Mouse (Mus musculus) hindbrain, embryonic 12.5 days (tissue): ENCODE measurements around the gene Nfia. TPM values are rescaled to one million over a fixed set of nuclear protein-coding genes. Genes with fewer than 3 reads are reported as not detected.

Experiments
- ATAC-seq: fragments of 200-750 bp; cut with Nextera tagmentation; 2 replicates; pipeline ENCODE4 v1.8.0; 2017; ENCODE audit warnings: moderate TSS enrichment; ENCODE audit not compliant: low FRiP score
- H3K27ac ChIP-seq: fragments of 300-500 bp; sonication (generic); 2 replicates; pipeline ENCODE4 v1.5.1; 2016; ENCODE audit warnings: mild to moderate bottlenecking
- H3K27me3 ChIP-seq: fragments of 300-500 bp; sonication (generic); 2 replicates; pipeline ENCODE4 v1.6.1; 2016; ENCODE audit warnings: mild to moderate bottlenecking
- H3K36me3 ChIP-seq: fragments of 300-500 bp; sonication (generic); 2 replicates; pipeline ENCODE4 v1.6.1; 2016; ENCODE audit warnings: mild to moderate bottlenecking
- H3K4me1 ChIP-seq: fragments of 300-500 bp; sonication (generic); 2 replicates; pipeline ENCODE4 v1.6.1; 2016
- H3K4me2 ChIP-seq: fragments of 300-500 bp; sonication (generic); replicated peaks from 2 replicates; pipeline ENCODE4 v1.6.1; 2016; ENCODE audit warnings: mild to moderate bottlenecking
- H3K4me3 ChIP-seq: fragments of 300-500 bp; sonication (generic); 2 replicates; pipeline ENCODE4 v1.5.1; 2016; ENCODE audit warnings: mild to moderate bottlenecking
- H3K9ac ChIP-seq: fragments of 300-500 bp; sonication (generic); 2 replicates; pipeline ENCODE4 v1.6.1; 2016; ENCODE audit warnings: mild to moderate bottlenecking, moderate library complexity
- H3K9me3 ChIP-seq: fragments of 300-500 bp; sonication (generic); replicated peaks from 2 replicates; pipeline ENCODE4 v1.6.1; 2016; ENCODE audit warnings: mild to moderate bottlenecking
- WGBS: fragments of 180-500 bp; shearing (Covaris S2); methylation state at CpG from one replicate; pipeline ENCODE4 v1.1.7; 2016; 5-methylcytosine and 5-hydroxymethylcytosine counted together
- polyA plus RNA-seq: library from polyadenylated mRNA; unstranded; fragments of >200 nt; fragmentation: Nextera tagmentation; extraction: Ambion mirVana; gene quantifications from 2 replicates; pipeline ENCODE4 v1.2.1, GENCODE M21; 2016

The Nfia gene
- polyA plus RNA-seq, 1 experiment from 2014 or later = 58.4 TPM

DNA sequence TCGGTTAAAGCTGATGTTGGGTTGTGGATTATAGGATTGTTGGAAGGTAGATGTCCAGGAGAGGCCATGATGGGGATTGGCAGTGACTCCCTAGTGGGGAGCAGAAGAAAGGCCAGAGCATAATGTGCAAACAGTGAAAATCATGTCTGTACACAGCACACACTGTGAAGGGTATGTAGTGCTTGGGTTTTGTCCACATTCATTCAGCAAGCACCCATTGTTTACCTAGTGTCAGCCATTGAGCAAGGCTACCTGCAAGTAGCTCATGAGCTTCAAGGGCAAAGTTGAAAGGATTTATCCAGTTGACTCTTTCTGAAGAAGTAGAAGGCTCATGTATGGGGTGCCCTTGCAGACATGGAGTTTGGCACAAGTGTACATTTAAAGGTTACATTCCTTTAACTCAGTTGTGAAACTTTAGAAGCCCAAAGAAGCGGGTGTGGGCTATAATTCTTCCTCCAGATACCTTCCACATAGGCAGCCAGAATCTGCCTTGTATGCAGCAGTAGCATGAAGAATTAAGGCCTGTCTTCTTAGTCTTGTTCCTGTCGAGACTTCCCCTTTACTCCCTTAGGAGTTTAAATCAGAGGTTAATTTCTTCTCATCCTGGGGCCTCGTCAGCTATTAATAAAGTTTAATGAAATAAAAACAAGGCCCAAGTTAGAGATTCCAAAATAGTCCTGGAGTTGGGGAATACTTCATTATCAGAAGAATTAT, 37.2 kb downstream of the Nfia start:
- H3K4me2 ChIP-seq = no peak overlapping the region
- no peaks in the 10 kb centered on the region for H3K36me3 ChIP-seq
- H3K27ac ChIP-seq = no peak overlapping the region
- no peak overlapping the region for H3K9ac ChIP-seq
- no peaks in the 10 kb centered on the region for H3K9me3 ChIP-seq
- H3K4me3 ChIP-seq = no peak overlapping the region
- peaks cover 12% of the 10 kb centered on the region; the same call in 1 of the 2 replicates for H3K4me1 ChIP-seq
- no peaks in the 10 kb centered on the region for H3K27me3 ChIP-seq
- WGBS = 80% methylated on average over 4 of the region's 4 CpGs
- no peak for ATAC-seq

DNA sequence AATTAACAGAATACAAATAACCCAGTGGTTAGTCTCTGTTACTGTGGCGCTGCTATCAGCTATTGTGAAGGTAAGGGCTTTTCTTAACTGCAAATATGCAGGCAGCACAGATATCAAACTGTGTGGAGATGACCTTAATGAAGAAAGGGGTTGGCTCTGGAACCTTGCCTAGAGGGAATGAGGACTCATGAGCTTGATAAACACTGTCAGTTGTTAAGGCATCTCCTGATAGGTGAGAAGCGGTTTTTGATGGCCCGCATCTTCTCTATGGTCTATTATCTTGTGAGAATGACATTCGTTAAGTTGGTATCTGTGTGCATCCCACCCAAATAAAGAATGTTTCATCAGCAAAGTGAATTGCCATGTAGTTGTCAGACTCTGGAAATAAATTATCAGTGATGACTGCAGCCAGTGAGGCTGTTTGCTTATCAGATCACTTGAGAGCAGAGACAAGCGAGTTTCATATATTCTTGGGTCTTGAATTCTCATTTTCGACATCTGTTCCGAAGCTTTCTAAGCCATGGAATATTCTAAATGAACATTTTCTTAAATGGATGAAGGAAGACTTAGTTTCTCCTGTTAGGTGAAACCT, 37.9 kb downstream of the Nfia start:
- Histone ChIP-seq H3K27ac (no peak overlapping the region), H3K4me1 (peaks cover 10% of the 10 kb centered on the region; the same call in 1 of the 2 replicates), H3K9me3 (no peaks in the 10 kb centered on the region), H3K9ac (no peak overlapping the region), H3K4me3 (no peak overlapping the region), H3K27me3 (no peaks in the 10 kb centered on the region), H3K36me3 (no peaks in the 10 kb centered on the region), H3K4me2 (no peak overlapping the region)
- ATAC-seq = no peak
- 87% methylated on average over 7 of the region's 7 CpGs for WGBS

DNA sequence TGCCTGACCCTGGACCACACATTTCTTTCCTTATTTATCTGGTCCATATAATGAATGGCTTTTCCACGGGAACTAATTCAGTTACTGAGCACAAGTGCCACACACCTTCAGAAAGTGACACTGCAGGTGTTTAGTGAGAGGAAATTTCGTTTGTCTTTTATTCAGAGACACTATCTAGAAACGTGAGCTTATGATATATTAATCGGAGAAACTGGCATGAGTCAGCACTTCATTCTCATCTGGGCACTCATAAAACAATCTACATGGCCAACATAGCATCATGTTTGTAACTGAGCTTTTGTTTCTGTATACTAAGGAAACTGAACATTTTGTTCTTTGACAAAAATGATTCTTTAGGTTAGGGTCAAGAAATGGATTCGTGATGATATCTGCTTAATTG, 40.5 kb downstream of the Nfia start:
- no peak for ATAC-seq
- WGBS = 83% methylated on average over 5 of the region's 5 CpGs

DNA sequence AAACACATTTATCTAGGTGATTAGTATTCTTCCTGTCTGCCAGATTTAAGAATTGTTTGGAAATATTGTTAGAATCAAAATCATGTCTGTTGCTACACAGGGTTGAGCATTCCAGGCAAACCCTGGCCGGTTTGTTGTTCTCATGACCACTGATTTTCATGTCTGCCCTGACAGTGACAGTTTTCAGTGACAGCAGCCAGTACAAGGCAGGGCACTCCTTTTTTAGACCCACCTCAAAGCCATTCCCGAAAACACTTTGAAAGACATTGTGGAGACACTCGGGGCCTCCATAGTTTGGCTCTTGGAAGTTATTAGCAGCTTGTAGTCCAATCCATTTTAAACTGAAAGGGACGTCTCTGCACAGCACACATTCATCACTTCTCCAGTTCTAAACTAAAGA, 41.5 kb downstream of the Nfia start:
- WGBS = 79% methylated on average over 4 of the region's 4 CpGs

More for the DNA sequence above, 40.5 kb downstream of the Nfia start:
- H3K27me3 ChIP-seq = no peaks in the 10 kb centered on the region
- no peak overlapping the region for H3K9ac ChIP-seq
- H3K27ac ChIP-seq = no peak overlapping the region
- H3K4me3 ChIP-seq = no peak overlapping the region
- no peaks in the 10 kb centered on the region for H3K36me3 ChIP-seq
- H3K4me1 ChIP-seq = peaks cover 8% of the 10 kb centered on the region; the same call in 1 of the 2 replicates
- no peaks in the 10 kb centered on the region for H3K9me3 ChIP-seq
- no peak overlapping the region for H3K4me2 ChIP-seq

DNA sequence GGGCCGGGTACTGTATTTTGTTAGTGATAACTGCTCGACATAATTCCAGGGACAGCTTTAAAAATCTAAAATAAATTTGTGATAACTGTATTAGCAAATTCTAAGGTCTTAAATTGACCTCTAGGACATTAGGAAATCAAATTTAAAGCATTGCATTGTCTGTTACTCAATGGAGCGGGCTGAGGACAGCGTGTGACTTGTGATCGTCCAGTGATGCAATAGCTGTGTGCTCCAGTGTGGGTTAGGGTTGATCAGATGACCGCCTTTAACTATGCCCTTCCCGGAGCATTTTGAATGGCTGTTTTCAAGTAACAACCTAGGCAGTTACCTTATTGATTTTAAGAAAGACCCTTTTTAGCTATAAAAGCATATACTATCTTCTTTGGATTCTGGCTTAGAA, 42.0 kb downstream of the Nfia start:
- no peak overlapping the region for H3K4me3 ChIP-seq
- WGBS = 87% methylated on average over 7 of the region's 7 CpGs
- H3K36me3 ChIP-seq = no peaks in the 10 kb centered on the region
- H3K4me1 ChIP-seq = peaks cover under 1% of the 10 kb centered on the region; the same call in 1 of the 2 replicates
- H3K27ac ChIP-seq = no peak overlapping the region
- H3K4me2 ChIP-seq = no peak overlapping the region
- no peak overlapping the region for H3K9ac ChIP-seq
- no peak for ATAC-seq
- H3K27me3 ChIP-seq = no peaks in the 10 kb centered on the region
- no peaks in the 10 kb centered on the region for H3K9me3 ChIP-seq

More for the DNA sequence above, 41.5 kb downstream of the Nfia start:
- Histone ChIP-seq H3K27ac (no peak overlapping the region), H3K4me1 (peaks cover 5% of the 10 kb centered on the region; the same call in 1 of the 2 replicates), H3K4me2 (no peak overlapping the region), H3K9ac (no peak overlapping the region), H3K9me3 (no peaks in the 10 kb centered on the region), H3K27me3 (no peaks in the 10 kb centered on the region), H3K4me3 (no peak overlapping the region), H3K36me3 (no peaks in the 10 kb centered on the region)
- no peak for ATAC-seq

DNA sequence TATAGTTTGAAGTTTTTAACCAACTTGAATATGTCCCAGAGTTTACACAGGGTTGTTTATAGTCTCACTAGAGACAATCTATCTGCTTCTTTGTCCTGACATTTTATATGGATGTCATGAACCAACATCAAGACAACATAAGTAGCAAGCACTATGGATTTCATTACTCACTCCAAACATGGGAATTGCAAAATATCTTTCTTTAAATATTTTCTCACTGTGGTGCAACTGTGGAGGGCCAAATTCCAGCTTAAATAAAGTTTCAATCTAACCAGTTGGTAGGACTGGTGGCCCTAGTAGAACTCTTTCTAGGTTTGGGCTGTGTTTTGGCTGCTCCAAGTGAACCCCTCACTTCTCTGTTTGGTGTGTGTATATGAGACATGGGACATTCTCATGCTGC, 43.5 kb downstream of the Nfia start:
- no peaks in the 10 kb centered on the region for H3K36me3 ChIP-seq
- no peak overlapping the region for H3K27ac ChIP-seq
- no peak for ATAC-seq
- H3K9me3 ChIP-seq = no peaks in the 10 kb centered on the region
- no peaks in the 10 kb centered on the region for H3K4me1 ChIP-seq
- no peak overlapping the region for H3K4me3 ChIP-seq
- no peaks in the 10 kb centered on the region for H3K27me3 ChIP-seq
- no peak overlapping the region for H3K4me2 ChIP-seq
- H3K9ac ChIP-seq = no peak overlapping the region

DNA sequence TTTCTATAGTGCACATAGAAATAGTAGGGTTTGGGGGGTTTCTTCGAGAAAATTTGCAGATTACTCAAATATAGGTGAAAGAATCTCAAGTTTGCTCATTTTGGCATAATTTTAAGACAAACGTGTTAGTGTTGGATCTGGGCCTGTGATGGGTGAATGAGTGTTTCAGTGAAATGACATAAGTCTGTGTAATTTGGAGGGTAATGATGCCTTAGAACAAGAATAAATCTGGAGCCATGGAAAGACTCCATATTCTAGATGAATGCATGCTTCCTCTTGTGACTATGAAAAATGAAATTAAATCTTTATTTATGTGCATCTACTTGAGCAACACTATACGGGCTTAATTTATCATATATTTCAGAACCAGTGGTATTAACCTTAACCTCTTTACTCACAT, 44.2 kb downstream of the Nfia start:
- H3K4me2 ChIP-seq = no peak overlapping the region
- no peak overlapping the region for H3K27ac ChIP-seq
- H3K27me3 ChIP-seq = no peaks in the 10 kb centered on the region
- H3K4me3 ChIP-seq = no peak overlapping the region
- no peaks in the 10 kb centered on the region for H3K9me3 ChIP-seq
- H3K4me1 ChIP-seq = no peaks in the 10 kb centered on the region
- no peak overlapping the region for H3K9ac ChIP-seq
- no peak for ATAC-seq
- 89% methylated on average over 3 of the region's 3 CpGs for WGBS
- no peaks in the 10 kb centered on the region for H3K36me3 ChIP-seq

DNA sequence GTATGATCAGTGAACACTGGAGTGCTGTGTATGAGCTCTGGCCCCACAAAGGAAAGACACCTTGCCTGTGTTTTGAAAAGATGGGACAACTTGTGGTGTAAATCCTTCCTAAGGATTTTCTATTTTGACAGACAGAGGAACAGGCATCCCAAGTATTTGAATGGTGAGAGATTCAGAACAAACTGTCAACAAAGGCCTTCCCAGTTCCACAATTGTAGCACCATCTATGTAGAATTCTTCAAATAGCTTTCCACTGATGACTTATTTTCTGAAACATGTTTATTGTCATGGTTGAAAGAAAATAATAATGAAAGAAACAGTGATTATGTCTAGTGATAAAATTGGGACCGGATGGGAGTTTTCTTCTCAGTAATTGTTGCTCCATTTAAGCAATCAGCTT, 45.2 kb downstream of the Nfia start:
- 77% methylated on average over 1 of the region's 1 CpGs for WGBS
- Histone ChIP-seq H3K9me3 (no peaks in the 10 kb centered on the region), H3K9ac (no peak overlapping the region), H3K27me3 (no peaks in the 10 kb centered on the region), H3K4me1 (no peaks in the 10 kb centered on the region), H3K4me3 (no peak overlapping the region), H3K4me2 (no peak overlapping the region), H3K27ac (no peak overlapping the region), H3K36me3 (no peaks in the 10 kb centered on the region)
- ATAC-seq = no peak

DNA sequence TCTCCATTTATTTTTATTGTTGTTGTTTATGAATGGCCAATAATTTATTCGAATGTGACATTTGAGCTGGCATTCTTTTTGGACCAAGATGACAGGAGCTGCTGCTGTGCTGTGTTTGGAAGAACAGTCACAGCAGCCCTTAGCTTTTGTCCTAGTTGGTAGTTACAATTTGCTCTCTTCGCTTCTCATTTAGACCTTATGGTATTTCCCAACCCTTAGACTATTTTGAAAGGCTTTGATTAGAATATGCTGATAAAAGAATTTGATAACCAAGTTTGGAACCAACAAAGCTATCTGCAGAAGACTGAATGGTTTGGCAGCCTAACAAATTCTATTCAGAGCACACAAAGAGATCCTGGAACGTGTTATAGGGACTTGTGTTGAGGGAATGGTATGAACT, 46.0 kb downstream of the Nfia start:
- Histone ChIP-seq H3K36me3 (no peaks in the 10 kb centered on the region), H3K9me3 (no peaks in the 10 kb centered on the region), H3K27ac (no peak overlapping the region), H3K4me2 (no peak overlapping the region), H3K27me3 (no peaks in the 10 kb centered on the region), H3K4me1 (no peaks in the 10 kb centered on the region), H3K4me3 (no peak overlapping the region), H3K9ac (no peak overlapping the region)
- 80% methylated on average over 3 of the region's 3 CpGs for WGBS
- ATAC-seq = no peak

DNA sequence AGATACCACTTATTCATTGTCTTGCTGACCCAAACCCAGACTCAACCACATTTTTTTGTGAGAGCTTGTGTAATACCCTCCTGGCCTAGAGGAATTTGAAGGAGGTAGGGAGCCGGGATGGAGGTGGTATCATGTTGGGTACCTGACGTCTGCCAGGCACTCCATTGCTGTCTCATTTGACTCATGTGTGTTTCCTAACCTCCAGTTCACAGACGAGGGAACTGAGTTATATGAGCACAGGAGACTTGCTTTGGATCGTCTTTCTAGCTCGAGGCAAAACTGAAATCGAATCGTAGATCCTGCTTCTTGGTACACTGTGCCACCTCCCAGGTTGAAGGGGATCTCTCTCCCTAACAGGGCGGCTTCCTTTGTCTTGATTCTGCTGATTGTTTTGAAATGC, 46.6 kb downstream of the Nfia start:
- Histone ChIP-seq H3K4me1 (no peaks in the 10 kb centered on the region; the same call in 1 of the 2 replicates), H3K27ac (no peak overlapping the region), H3K9me3 (no peaks in the 10 kb centered on the region), H3K9ac (no peak overlapping the region), H3K27me3 (no peaks in the 10 kb centered on the region), H3K4me3 (no peak overlapping the region), H3K4me2 (no peak overlapping the region), H3K36me3 (no peaks in the 10 kb centered on the region)
- 83% methylated on average over 8 of the region's 8 CpGs for WGBS
- no peak for ATAC-seq

DNA sequence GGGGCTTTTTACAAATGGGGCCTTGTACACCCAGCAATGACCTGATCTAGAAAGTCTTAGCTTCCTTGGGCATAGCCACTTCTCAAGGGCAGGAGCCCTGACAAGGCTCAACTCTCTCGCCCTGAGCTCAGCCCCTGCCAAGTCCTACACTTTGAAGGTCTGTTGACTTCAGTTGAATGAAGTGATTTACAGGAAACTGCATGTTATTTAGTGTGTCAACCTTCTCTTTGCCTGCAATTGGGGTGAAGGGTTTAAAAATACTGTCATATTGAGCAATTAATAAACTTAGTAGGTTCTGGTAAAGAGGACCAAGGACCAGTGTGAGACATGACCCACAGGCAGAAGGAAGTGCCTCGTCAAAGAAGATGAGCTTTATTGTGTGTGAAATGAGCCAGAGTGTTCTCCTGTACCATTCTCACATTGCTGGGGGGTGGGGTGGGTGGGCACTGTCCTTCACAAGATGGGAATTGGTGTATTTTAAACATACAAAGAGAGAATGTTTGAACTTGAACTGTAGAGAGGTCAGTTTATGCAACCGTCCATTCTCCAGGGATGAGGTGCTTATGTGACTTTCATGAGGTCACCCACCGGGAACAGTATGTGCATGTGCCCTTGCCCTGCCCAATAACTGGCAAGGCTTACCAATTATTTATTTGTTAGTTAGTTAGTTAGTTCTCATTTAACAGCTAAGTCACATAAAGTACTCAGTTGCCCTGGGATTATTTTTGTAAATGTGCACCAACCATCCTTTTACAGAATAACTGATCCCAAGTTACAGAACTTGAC, 48.1 kb downstream of the Nfia start:
- no peak overlapping the region for H3K9ac ChIP-seq
- ATAC-seq = no peak
- 83% methylated on average over 4 of the region's 4 CpGs for WGBS
- peaks cover 13% of the 10 kb centered on the region for H3K4me1 ChIP-seq
- H3K4me2 ChIP-seq = no peak overlapping the region
- H3K36me3 ChIP-seq = no peaks in the 10 kb centered on the region
- H3K4me3 ChIP-seq = no peak overlapping the region
- H3K27me3 ChIP-seq = no peaks in the 10 kb centered on the region
- no peaks in the 10 kb centered on the region for H3K9me3 ChIP-seq
- H3K27ac ChIP-seq = no peak overlapping the region

DNA sequence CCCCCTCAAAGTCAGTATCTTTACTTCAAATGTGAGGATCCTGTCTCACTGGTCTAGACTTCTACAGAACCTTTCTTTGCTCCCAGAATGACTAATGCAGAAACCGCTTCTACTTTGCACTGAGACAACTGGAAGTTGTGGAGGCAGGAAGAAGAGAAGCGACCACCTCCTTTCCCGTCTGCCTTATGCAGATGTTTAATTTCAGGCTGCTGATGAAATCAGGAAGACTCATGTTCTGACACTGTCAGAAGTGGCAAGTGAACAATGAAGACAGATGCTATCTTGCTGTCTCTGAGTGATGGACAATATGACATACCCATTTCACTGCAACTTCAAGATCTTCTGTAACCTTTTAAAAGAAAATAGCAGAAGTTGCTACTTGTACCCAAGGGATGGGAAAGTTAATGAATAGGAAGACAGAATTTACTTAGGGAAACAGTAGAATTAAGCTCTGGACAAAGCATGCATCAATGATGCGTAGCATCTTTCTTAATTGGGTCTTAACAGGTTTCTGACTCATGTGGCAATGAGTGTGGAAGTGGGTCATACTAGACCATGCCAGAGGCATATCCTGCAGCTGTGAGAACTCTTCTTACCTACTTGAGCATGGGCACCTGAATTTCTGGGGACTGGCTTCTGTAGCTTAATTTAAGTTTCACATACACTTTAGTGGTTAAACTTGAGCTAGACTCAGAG, 49.2 kb downstream of the Nfia start:
- H3K9me3 ChIP-seq = no peaks in the 10 kb centered on the region
- H3K9ac ChIP-seq = no peak overlapping the region
- WGBS = 83% methylated on average over 4 of the region's 4 CpGs
- no peak overlapping the region for H3K27ac ChIP-seq
- H3K4me2 ChIP-seq = no peak overlapping the region
- no peak overlapping the region for H3K4me3 ChIP-seq
- H3K4me1 ChIP-seq = peaks cover 16% of the 10 kb centered on the region
- H3K27me3 ChIP-seq = no peaks in the 10 kb centered on the region
- ATAC-seq = no peak
- no peaks in the 10 kb centered on the region for H3K36me3 ChIP-seq
